Mouse (Mus musculus) embryonic fibroblast, embryonic 13.5 days (primary cell): ENCODE measurements around the gene Ubqln1.

Experiments
- CTCF ChIP-seq: IDR thresholded peaks from 2 replicates; pipeline ENCODE4 v1.5.1; 2011; ENCODE audit warnings: mild to moderate bottlenecking, control low read depth, low read length, moderate library complexity, borderline replicate concordance; ENCODE audit not compliant: insufficient read depth
- POLR2A ChIP-seq: IDR thresholded peaks from 2 replicates; pipeline ENCODE4 v1.6.1; 2011; ENCODE audit warnings: low read depth, mild to moderate bottlenecking, control low read depth, low read length, moderate library complexity

GRCm38 (mm10) chr13:58197211-58197610, 18.2 kb downstream of the Ubqln1 start:
- TF ChIP-seq CTCF (no peak), POLR2A (no peak)
